Comparison of ENCODE assay signal across 8 mouse cellular contexts in the genomic region with DNA sequence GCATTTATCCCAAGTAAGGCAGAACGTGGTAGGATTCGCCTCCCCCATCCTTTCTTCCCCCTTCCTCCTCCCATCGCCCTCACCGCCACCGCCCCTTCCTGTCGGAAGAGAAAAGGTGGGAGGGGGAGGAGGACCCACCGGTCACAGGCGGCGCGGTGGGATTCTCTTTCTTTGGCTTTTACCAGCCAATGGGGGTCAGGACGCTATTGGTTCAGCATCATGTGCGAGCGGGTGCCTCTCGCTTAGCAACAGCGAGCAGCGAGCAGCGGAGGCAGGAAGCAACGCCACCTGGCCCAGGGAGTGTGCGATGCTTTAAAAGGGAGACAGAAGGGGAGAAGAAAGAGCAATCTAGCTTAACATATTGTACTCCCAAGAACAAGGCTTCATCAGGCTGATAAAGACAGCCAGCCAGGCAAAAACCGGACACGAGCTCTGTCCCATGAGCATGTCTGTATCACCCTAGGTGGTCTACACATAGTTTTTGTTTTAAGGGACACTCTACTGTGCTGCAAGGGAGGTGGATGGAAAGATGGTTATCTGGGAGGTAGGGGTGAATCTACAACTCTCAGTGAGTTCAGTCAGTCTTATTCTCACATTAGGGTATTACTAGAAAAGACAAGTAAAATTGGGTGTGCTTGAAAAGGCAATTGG.
DNase-seq lines count a peak whose midpoint lies in the region; ATAC-seq and TF ChIP-seq lines count a peak whose summit lies in the region.

No protein-coding gene starts in this region.

- TF ChIP-seq CTCF in MEL (IDR thresholded peaks at IDR 0.05 in 2 of 3, conservative IDR thresholded peaks at IDR 0.05 in 1 of 3; ENCODE audit: control insufficient read depth in 1 of 3, insufficient read depth in 1 of 3, low read depth in 2 of 3, low read length in 3 of 3, poor library complexity in 1 of 3, severe bottlenecking in 1 of 3), result no peak

- peaks cover 0 to 3% of the 10 kb centered on the region in 2 experiments; a peak in 2 of 4 replicates for H3K36me3 ChIP-seq in MEL (ENCODE audit: control insufficient read depth in 1 of 2, insufficient read depth in 2 of 2, low read length in 2 of 2)
- H3K36me3 ChIP-seq in forebrain, embryonic 16.5 days (ENCODE audit: control insufficient read depth, insufficient read depth), result no peaks in the 10 kb centered on the region
- no peaks in the 10 kb centered on the region for H3K36me3 ChIP-seq in hindbrain, embryonic 14.5 days (replicated peaks; ENCODE audit: control insufficient read depth, insufficient read depth)

- no peak for TF ChIP-seq EP300 in MEL (IDR thresholded peaks at IDR 0.05; ENCODE audit: low read depth in 1 of 2, low read length in 2 of 2)

- H3K4me1 ChIP-seq in MEL (ENCODE audit: control insufficient read depth in 1 of 2, insufficient read depth in 2 of 2, low read length in 2 of 2), result peaks cover 3 to 9% of the 10 kb centered on the region in 2 experiments
- H3K4me1 ChIP-seq in forebrain, embryonic 16.5 days (replicated peaks; ENCODE audit: control insufficient read depth, insufficient read depth, low read length), result peaks cover 30% of the 10 kb centered on the region
- peaks cover 27% of the 10 kb centered on the region for H3K4me1 ChIP-seq in hindbrain, embryonic 14.5 days (replicated peaks; ENCODE audit: control insufficient read depth, insufficient read depth, low read length)

- no peaks in the 10 kb centered on the region for H3K9me3 ChIP-seq in MEL (replicated peaks; ENCODE audit: insufficient read depth, low read length)
- no peaks in the 10 kb centered on the region for H3K9me3 ChIP-seq in forebrain, embryonic 16.5 days (ENCODE audit: control insufficient read depth, low read length)
- H3K9me3 ChIP-seq in hindbrain, embryonic 14.5 days (ENCODE audit: control insufficient read depth, low read length), result no peaks in the 10 kb centered on the region

- ATAC-seq in forebrain, embryonic 16.5 days, result peak; percentile 95
- ATAC-seq in hindbrain, embryonic 14.5 days (ENCODE audit: low FRiP score), result peak; percentile 91

- peak overlapping the region; percentile 68 for H3K4me2 ChIP-seq in forebrain, embryonic 16.5 days (ENCODE audit: low read length)
- H3K4me2 ChIP-seq in hindbrain, embryonic 14.5 days (replicated peaks), result peak overlapping the region; percentile 56

- no peak for TF ChIP-seq POLR2A in MEL (IDR thresholded peaks at IDR 0.05; ENCODE audit: control insufficient read depth in 1 of 2, insufficient read depth in 1 of 2, low read depth in 1 of 2, low read length in 2 of 2, poor library complexity in 1 of 2)

- no peak for TF ChIP-seq RAD21 in MEL (IDR thresholded peaks at IDR 0.05; ENCODE audit: low read depth, low read length)

- under 1% methylated on average over 19 of the region's 21 CpGs for WGBS in forebrain, embryonic 16.5 days
- 1% methylated on average over 18 of the region's 21 CpGs for WGBS in hindbrain, embryonic 14.5 days

- no peaks in the 10 kb centered on the region for H3K27me3 ChIP-seq in MEL (ENCODE audit: control insufficient read depth in 1 of 2, insufficient read depth in 2 of 2, low read length in 2 of 2)
- H3K27me3 ChIP-seq in forebrain, embryonic 16.5 days (replicated peaks; ENCODE audit: control insufficient read depth, insufficient read depth, low read length), result no peaks in the 10 kb centered on the region
- H3K27me3 ChIP-seq in hindbrain, embryonic 14.5 days (ENCODE audit: control insufficient read depth, insufficient read depth, low read length), result no peaks in the 10 kb centered on the region

- no peak overlapping the region for H3K27ac ChIP-seq in MEL (ENCODE audit: control insufficient read depth, low read depth, low read length)
- peak overlapping the region; percentile 98 for H3K27ac ChIP-seq in forebrain, embryonic 16.5 days (ENCODE audit: low read length)
- peak overlapping the region; percentile 90 for H3K27ac ChIP-seq in hindbrain, embryonic 14.5 days

- H3K9ac ChIP-seq in MEL (ENCODE audit: control insufficient read depth, low read depth, low read length, poor library complexity, severe bottlenecking), result peak overlapping the region; percentile 35
- peak overlapping the region; percentile 71 for H3K9ac ChIP-seq in forebrain, embryonic 16.5 days (replicated peaks; ENCODE audit: low read depth, low read length)
- peak overlapping the region; percentile 63 for H3K9ac ChIP-seq in hindbrain, embryonic 14.5 days

- DNase-seq in MEL (ENCODE audit: low read depth, low spot score), result peak; percentile 68
- peak; percentile 78 for DNase-seq in cerebellum, adult 11 months
- peak; percentile 87 for DNase-seq in hindbrain, embryonic 14.5 days (ENCODE audit: low spot score)
- DNase-seq in left cerebral cortex, adult 11 months (ENCODE audit: low spot score), result peak; percentile 56
- peak; percentile 18 for DNase-seq in lung, postnatal 25 days (ENCODE audit: low spot score)
- DNase-seq in right cerebral cortex, postnatal 10 days (ENCODE audit: low spot score in 2 of 2), result peak; percentile 89 to 93
- DNase-seq in MN1 (ENCODE audit: low spot score), result no peak

- H3K79me2 ChIP-seq in MEL (ENCODE audit: control insufficient read depth, insufficient read depth, low read length, poor library complexity), result no peaks in the 10 kb centered on the region

- peak overlapping the region; percentile 70 to 78 for H3K4me3 ChIP-seq in MEL (ENCODE audit: control insufficient read depth in 1 of 2, insufficient read depth in 1 of 2, low read depth in 2 of 2, low read length in 2 of 2)
- peak overlapping the region; percentile 44 for H3K4me3 ChIP-seq in forebrain, embryonic 16.5 days (replicated peaks; ENCODE audit: low read length)
- peak overlapping the region; percentile 12 for H3K4me3 ChIP-seq in hindbrain, embryonic 14.5 days (replicated peaks; ENCODE audit: low read length)

TF ChIP-seq in MEL, 35 proteins besides CTCF, POLR2A, EP300 and RAD21:
- 0 out of 2 replicates have a peak, but pooled peaks have one; percentile 22 for TF ChIP-seq GATA1 (IDR thresholded peaks at IDR 0.05; ENCODE audit: low read depth, low read length)
- TF ChIP-seq POLR2AphosphoS2 (IDR thresholded peaks at IDR 0.05; ENCODE audit: low read length), result no peak
TF ChIP-seq in MEL: peak in this region for 1.

Comparison
In these comparisons a context has a peak if more than half of its experiments do, and no peak if none do; other contexts are left out.
1. H3K4me3 ChIP-seq: peak in every context shown above with its lines; median percentile 74 in MEL; 44 in forebrain, embryonic 16.5 days; 12 in hindbrain, embryonic 14.5 days.